Mouse (Mus musculus) ES-Bruce4 (cell line): ENCODE measurements around the gene Mlxip. TPM values are rescaled to one million over a fixed set of nuclear protein-coding genes. Genes with fewer than 3 reads are reported as not detected.

Source experiments
- H3K27ac ChIP-seq: 2 replicates; pipeline ENCODE4 v1.5.1; 2012; ENCODE audit warnings: low read length, inconsistent platforms; ENCODE audit not compliant: insufficient read depth
- H3K27me3 ChIP-seq: 2 replicates; pipeline ENCODE4 v1.6.1; 2012; ENCODE audit warnings: mild to moderate bottlenecking, low read length, inconsistent platforms; ENCODE audit not compliant: control insufficient read depth, poor library complexity, insufficient read depth, severe bottlenecking
- H3K36me3 ChIP-seq: 2 replicates; pipeline ENCODE4 v1.6.1; 2012; ENCODE audit warnings: inconsistent platforms, mild to moderate bottlenecking, low read length, moderate library complexity; ENCODE audit not compliant: control insufficient read depth, poor library complexity, insufficient read depth, severe bottlenecking
- H3K4me1 ChIP-seq: one replicate; pipeline ENCODE4 v1.8.1; 2011; ENCODE audit warnings: low read length; ENCODE audit not compliant: control insufficient read depth, insufficient read depth
- H3K4me3 ChIP-seq: 2 replicates; pipeline ENCODE4 v1.5.1; 2011; ENCODE audit warnings: low read depth, mild to moderate bottlenecking, low read length
- H3K9ac ChIP-seq: 2 replicates; pipeline ENCODE4 v1.6.1; 2012; ENCODE audit warnings: low read depth, mild to moderate bottlenecking, inconsistent platforms; ENCODE audit not compliant: poor library complexity, severe bottlenecking
- H3K9me3 ChIP-seq: replicated peaks from 2 replicates; pipeline ENCODE4 v1.6.1; 2012; ENCODE audit warnings: mild to moderate bottlenecking, low read length, inconsistent platforms; ENCODE audit not compliant: control insufficient read depth, poor library complexity, insufficient read depth, severe bottlenecking
- CTCF ChIP-seq: IDR thresholded peaks from one replicate; pipeline ENCODE4 v1.8.1; 2011; ENCODE audit warnings: low read depth, low read length
- EP300 ChIP-seq: IDR thresholded peaks from 2 replicates; pipeline ENCODE4 v1.6.1; 2011; ENCODE audit warnings: low read depth, low read length; ENCODE audit not compliant: insufficient read depth
- POLR2A ChIP-seq: IDR thresholded peaks from one replicate; pipeline ENCODE4 v1.8.1; 2011; ENCODE audit warnings: low read length; ENCODE audit not compliant: insufficient read depth
- polyA plus RNA-seq: library from polyadenylated mRNA; stranded (reverse); fragments of >200 nt; gene quantifications from 2 replicates; pipeline ENCODE4 v1.2.4, GENCODE M21; 2011; ENCODE audit warnings: low read depth; ENCODE audit not compliant: missing spikeins, insufficient read depth, insufficient read length

Gene Mlxip
- polyA plus RNA-seq, 1 experiment, result 22.5 TPM

DNA sequence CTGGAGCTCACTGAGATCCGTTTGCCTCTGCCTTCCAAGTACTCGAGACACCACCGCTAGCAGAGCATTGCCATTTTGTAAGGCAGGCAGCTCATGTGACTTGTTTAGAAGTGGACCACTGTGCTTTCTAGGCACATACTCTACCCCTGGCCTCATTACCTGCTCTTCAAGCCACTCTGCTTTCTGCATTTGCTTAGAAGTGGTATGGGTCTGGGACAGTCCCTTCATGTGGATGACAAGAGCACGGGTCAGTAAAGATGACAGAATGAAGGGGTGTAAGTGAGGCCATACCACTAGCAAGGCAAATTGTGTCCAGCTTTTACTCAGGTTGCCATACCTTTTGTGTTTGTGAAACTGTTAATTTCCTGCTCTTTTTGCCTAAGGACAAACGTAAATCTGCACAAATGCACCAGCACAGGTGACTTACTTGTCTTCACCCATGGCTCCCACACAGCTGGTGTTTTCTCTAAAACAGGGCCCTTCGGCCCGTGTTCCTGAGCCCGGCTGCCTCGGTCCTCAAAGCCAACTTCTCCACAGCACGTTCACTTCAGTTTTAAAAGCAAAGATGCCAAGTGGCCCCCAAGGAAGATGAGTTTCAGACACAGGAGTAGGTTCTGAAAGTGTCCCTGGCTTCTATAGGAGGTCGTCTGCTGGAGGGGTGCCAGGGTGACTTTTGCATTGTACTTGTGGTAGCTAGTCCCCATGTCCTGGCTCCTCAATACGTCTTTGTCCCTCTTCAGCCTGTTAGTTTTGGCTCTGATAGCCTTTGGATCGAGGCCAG lies 37.1 kb downstream of the Mlxip start:
- Histone ChIP-seq H3K9ac (no peak overlapping the region), H3K27me3 (no peaks in the 10 kb centered on the region), H3K9me3 (no peaks in the 10 kb centered on the region), H3K4me3 (no peak overlapping the region), H3K27ac (no peak overlapping the region), H3K36me3 (no peaks in the 10 kb centered on the region), H3K4me1 (no peaks in the 10 kb centered on the region)
- TF ChIP-seq EP300, result no peak

DNA sequence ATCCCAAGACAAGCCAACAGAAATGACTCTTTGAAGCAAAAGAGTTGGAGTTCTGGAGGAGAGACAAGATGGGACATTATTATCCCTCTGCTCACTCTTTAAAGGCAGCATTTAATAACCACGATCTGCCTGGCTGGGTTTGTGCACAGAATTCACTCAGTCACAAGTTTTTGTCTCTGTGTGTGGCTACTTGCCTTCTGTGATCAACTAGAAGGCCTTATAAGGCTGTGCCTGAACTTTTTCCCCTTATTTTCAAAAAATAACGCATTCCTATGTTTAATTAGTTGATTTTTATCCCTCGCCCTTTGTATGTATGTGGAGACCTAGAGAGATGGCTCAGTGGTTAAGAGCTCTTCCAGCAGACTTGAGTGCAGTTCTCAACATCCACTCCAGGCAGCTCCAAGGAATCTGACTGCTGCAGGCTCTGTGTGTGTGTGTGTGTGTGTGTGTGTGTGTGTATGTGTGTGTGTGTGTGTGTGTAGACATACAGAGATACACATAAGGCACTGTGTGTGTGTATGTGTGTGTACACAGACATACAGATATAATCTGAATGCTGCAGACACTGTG lies 37.8 kb downstream of the Mlxip start:
- H3K27ac ChIP-seq, result no peak overlapping the region
- no peak overlapping the region for H3K9ac ChIP-seq
- no peak overlapping the region for H3K4me3 ChIP-seq
- H3K27me3 ChIP-seq, result no peaks in the 10 kb centered on the region
- TF ChIP-seq EP300, result no peak
- no peak for TF ChIP-seq POLR2A
- TF ChIP-seq CTCF, result no peak
- no peaks in the 10 kb centered on the region for H3K9me3 ChIP-seq
- no peaks in the 10 kb centered on the region for H3K4me1 ChIP-seq
- no peaks in the 10 kb centered on the region for H3K36me3 ChIP-seq

DNA sequence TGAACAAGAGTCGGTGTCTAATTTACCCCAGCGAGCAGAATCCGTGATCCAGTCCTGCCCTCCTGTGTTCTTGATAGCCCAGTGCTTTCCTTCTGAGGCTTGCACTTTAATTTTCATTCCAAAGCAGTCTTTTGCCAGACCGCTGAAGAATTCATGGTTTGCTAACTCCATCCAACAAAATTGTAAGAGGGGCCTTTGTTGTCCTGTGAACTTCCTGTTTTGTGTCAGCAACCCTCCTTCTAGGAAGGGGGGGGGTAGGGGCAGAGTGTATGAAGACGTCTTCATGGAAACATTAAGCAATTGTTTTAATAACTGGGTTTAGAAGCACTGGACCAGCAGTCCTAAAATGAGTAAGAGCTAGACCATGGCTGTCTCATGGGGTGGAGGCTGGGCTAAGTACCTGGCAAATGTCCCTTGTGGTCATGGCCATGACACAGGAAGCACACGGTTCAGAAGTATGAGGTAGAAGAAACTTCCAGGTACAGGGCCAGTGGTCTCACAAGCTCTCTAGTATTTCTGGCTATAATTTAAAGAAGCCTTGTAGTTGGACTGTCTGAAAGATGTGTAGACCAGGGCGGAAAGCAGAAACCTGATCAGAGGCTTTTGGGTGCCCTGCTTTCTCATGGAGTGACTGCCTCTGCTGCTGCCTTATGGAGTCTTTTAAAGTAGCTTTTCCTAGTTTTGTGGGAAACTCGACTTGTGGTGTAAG lies 41.6 kb downstream of the Mlxip start:
- Histone ChIP-seq H3K4me1 (no peaks in the 10 kb centered on the region), H3K36me3 (no peaks in the 10 kb centered on the region), H3K27ac (no peak overlapping the region), H3K9me3 (no peaks in the 10 kb centered on the region), H3K4me3 (no peak overlapping the region), H3K9ac (no peak overlapping the region), H3K27me3 (no peaks in the 10 kb centered on the region)
- TF ChIP-seq EP300 (no peak), CTCF (no peak), POLR2A (no peak)

DNA sequence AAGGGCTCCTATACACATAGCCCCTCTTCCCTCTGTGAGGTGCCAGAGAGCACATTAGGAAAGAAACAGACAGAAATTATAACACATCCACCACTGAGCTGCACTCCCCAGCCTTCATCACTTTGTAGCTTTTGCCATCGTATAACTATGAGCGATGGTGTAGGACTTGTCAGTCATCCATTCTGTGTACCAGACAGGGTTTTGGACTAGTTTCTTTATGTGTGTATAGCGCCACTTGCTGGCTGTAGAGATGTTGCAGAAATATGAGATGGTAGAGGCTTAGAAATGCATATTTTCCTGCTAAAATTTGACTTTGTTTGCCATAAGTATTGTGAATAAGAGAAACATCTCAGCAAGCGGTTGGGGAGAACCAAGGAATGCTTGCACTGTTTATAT lies 42.2 kb downstream of the Mlxip start:
- no peak overlapping the region for H3K27ac ChIP-seq
- H3K4me1 ChIP-seq, result no peaks in the 10 kb centered on the region
- H3K9me3 ChIP-seq, result no peaks in the 10 kb centered on the region
- H3K27me3 ChIP-seq, result no peaks in the 10 kb centered on the region
- no peaks in the 10 kb centered on the region for H3K36me3 ChIP-seq
- no peak overlapping the region for H3K9ac ChIP-seq
- TF ChIP-seq POLR2A (no peak), EP300 (no peak), CTCF (no peak)
- H3K4me3 ChIP-seq, result no peak overlapping the region

DNA sequence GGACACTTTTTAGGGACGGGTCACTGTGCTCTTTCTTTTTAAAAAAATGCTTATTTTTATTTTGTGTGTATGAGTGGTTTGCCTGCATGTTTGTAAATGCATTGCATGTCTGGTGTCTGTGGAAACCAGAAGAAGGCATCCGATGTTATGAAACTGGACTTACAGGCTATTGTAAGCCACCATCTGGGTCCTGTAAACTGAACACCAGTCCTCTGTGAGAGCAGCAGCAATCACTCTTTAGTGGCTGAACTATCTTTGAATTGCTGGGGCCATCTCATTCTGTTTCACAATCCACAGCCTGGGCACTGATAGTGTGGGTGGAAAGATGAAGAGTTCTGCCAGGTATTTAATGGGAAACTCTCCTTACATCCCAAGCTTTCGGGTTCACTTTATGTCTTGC lies 43.8 kb downstream of the Mlxip start:
- Histone ChIP-seq H3K27me3 (no peaks in the 10 kb centered on the region), H3K27ac (no peak overlapping the region), H3K9ac (no peak overlapping the region), H3K36me3 (no peaks in the 10 kb centered on the region), H3K4me3 (no peak overlapping the region), H3K4me1 (no peaks in the 10 kb centered on the region), H3K9me3 (no peaks in the 10 kb centered on the region)
- TF ChIP-seq EP300, result no peak
- TF ChIP-seq POLR2A, result no peak
- TF ChIP-seq CTCF, result no peak

DNA sequence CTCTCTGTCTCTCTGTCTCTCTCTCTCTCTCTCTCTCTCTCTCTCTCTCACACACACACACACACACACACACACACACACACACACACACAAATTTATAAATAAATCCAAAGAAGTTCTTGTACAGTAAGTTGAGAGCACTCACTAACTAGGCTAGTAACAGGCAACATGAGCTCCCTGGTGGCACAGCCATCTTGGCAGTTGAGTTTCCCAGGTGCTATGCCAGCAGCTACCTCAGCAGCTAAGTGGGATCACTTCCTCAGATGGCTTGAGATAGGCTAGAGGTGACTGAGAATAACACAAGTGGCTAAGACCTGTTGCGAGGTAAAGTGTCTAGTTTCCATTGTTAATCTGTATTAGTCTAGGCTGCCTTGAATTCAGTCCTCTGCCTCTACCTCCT lies 44.7 kb downstream of the Mlxip start:
- no peaks in the 10 kb centered on the region for H3K4me1 ChIP-seq
- H3K36me3 ChIP-seq, result no peaks in the 10 kb centered on the region
- H3K9ac ChIP-seq, result no peak overlapping the region
- no peak for TF ChIP-seq POLR2A
- no peak for TF ChIP-seq CTCF
- no peak for TF ChIP-seq EP300
- no peaks in the 10 kb centered on the region for H3K9me3 ChIP-seq
- H3K27ac ChIP-seq, result no peak overlapping the region
- H3K27me3 ChIP-seq, result no peaks in the 10 kb centered on the region
- H3K4me3 ChIP-seq, result no peak overlapping the region
